ENCODE assay signal across 12 mouse cellular contexts in genomic region chr5:140621517-140621916, GRCm38 (mm10). TPM values are rescaled to one million over a fixed set of nuclear protein-coding genes. Genes with fewer than 3 reads are reported as not detected.
DNase-seq lines count a peak whose midpoint lies in the region; ATAC-seq and TF ChIP-seq lines count a peak whose summit lies in the region.
"Had no signal": no experiment of that assay in that cellular context is flagged by ENCODE, and none has a peak within 500 bp of the region (broad histone marks: within the 10 kb centered on the region; RNA-seq: fewer than 3 reads in every experiment).

No protein-coding gene starts in this region.

- WGBS in embryonic facial prominence, embryonic 13.5 days = 76% methylated on average over 10 of the region's 10 CpGs
- 74% methylated on average over 10 of the region's 10 CpGs for WGBS in limb, embryonic 13.5 days
- 68% methylated on average over 10 of the region's 10 CpGs for WGBS in intestine, embryonic 15.5 days

- peak; percentile 26 for DNase-seq in CD4-positive, CD25-positive, alpha-beta regulatory T cell, adult 2 months (ENCODE audit: low read depth, low spot score)
- DNase-seq in layer of hippocampus, adult 2 months (ENCODE audit: low spot score in 2 of 2) = no peak
- DNase-seq in layer of hippocampus, postnatal 10 days (ENCODE audit: low spot score in 2 of 2) = no peak
- no peak for DNase-seq in right cerebral cortex, adult 2 months (ENCODE audit: low spot score in 2 of 2)
- DNase-seq: gastrocnemius, postnatal 10 days; lung, postnatal 36 days; spleen, adult 18-20 months had no signal

- H3K9ac ChIP-seq in embryonic facial prominence, embryonic 13.5 days = no peak overlapping the region
- no peak overlapping the region; the same call in 1 of the 2 replicates for H3K9ac ChIP-seq in limb, embryonic 13.5 days
- no peak overlapping the region for H3K9ac ChIP-seq in intestine, embryonic 15.5 days

- ATAC-seq in CD4-positive, CD25-positive, alpha-beta regulatory T cell, adult 4 months = no peak
- ATAC-seq in embryonic facial prominence, embryonic 13.5 days (ENCODE audit: insufficient number of reproducible peaks, insufficient read depth, low FRiP score, low TSS enrichment, low read depth) = no peak
- no peak for ATAC-seq in limb, embryonic 13.5 days (ENCODE audit: low FRiP score, low read depth)
- ATAC-seq in intestine, embryonic 15.5 days = no peak

- peaks cover 53% of the 10 kb centered on the region for H3K36me3 ChIP-seq in embryonic facial prominence, embryonic 13.5 days
- H3K36me3 ChIP-seq in limb, embryonic 13.5 days = peaks cover 53% of the 10 kb centered on the region
- peaks cover 32% of the 10 kb centered on the region for H3K36me3 ChIP-seq in intestine, embryonic 15.5 days

- TF ChIP-seq CTCF in layer of hippocampus, adult 2 months (conservative IDR thresholded peaks at IDR 0.05) = peak; percentile 20

- H3K9me3 ChIP-seq in embryonic facial prominence, embryonic 13.5 days = no peaks in the 10 kb centered on the region
- H3K9me3 ChIP-seq in limb, embryonic 13.5 days = no peaks in the 10 kb centered on the region
- H3K9me3 ChIP-seq in intestine, embryonic 15.5 days = no peaks in the 10 kb centered on the region

- H3K4me1 ChIP-seq in embryonic facial prominence, embryonic 13.5 days = peaks cover 27% of the 10 kb centered on the region
- H3K4me1 ChIP-seq in limb, embryonic 13.5 days = peaks cover 16% of the 10 kb centered on the region; the same call in 1 of the 2 replicates
- H3K4me1 ChIP-seq in intestine, embryonic 15.5 days (replicated peaks) = peaks cover 11% of the 10 kb centered on the region

- H3K4me3 ChIP-seq in layer of hippocampus, adult 2 months = no peak overlapping the region
- H3K4me3 ChIP-seq in embryonic facial prominence, embryonic 13.5 days = no peak overlapping the region
- H3K4me3 ChIP-seq in limb, embryonic 13.5 days = no peak overlapping the region
- H3K4me3 ChIP-seq in intestine, embryonic 15.5 days (replicated peaks) = no peak overlapping the region

- no peaks in the 10 kb centered on the region for H3K27me3 ChIP-seq in embryonic facial prominence, embryonic 13.5 days
- no peaks in the 10 kb centered on the region for H3K27me3 ChIP-seq in limb, embryonic 13.5 days
- no peaks in the 10 kb centered on the region for H3K27me3 ChIP-seq in intestine, embryonic 15.5 days (replicated peaks)

- no peak overlapping the region for H3K4me2 ChIP-seq in embryonic facial prominence, embryonic 13.5 days
- H3K4me2 ChIP-seq in limb, embryonic 13.5 days (replicated peaks) = no peak overlapping the region
- no peak overlapping the region for H3K4me2 ChIP-seq in intestine, embryonic 15.5 days (replicated peaks)

- peak overlapping the region; percentile 21 for H3K27ac ChIP-seq in layer of hippocampus, adult 2 months
- H3K27ac ChIP-seq in embryonic facial prominence, embryonic 13.5 days = peak overlapping the region; percentile 62
- peak overlapping the region; percentile 28; the same call in 1 of the 2 replicates for H3K27ac ChIP-seq in limb, embryonic 13.5 days
- no peak overlapping the region for H3K27ac ChIP-seq in intestine, embryonic 15.5 days

RNA-seq across cellular contexts. Expression of gene Lfng, which starts 14.4 kb away (rescaled TPM):
- polyA plus RNA-seq in CD4-positive, CD25-positive, alpha-beta regulatory T cell, adult 4 months (2017; shearing (Covaris generic)) = 10 to 100 TPM; 24.2 to 26.2 TPM
- total RNA-seq in layer of hippocampus, adult 2 months (2021) = 10 to 100 TPM; 23.9 to 24.8 TPM
- total RNA-seq in layer of hippocampus, postnatal 10 days (2021) = 10 to 100 TPM; 29.3 to 38.8 TPM
- 20.6 and 21.8 TPM in 2 replicates for polyA plus RNA-seq in embryonic facial prominence, embryonic 13.5 days (2015; fragmentation: Nextera tagmentation; extraction: Ambion mirVana)
- polyA plus RNA-seq in limb, embryonic 13.5 days (2015; fragmentation: Nextera tagmentation; extraction: Ambion mirVana) = 13.4 and 13.5 TPM in 2 replicates
- 14.8 and 16.0 TPM in 2 replicates for polyA plus RNA-seq in intestine, embryonic 15.5 days (2015; fragmentation: Nextera tagmentation; extraction: Ambion mirVana)

RNA-seq across cellular contexts. Expression of gene Ttyh3, which starts 27.3 kb away (rescaled TPM):
- 1 to 10 TPM; 4.9 to 6.7 TPM for polyA plus RNA-seq in CD4-positive, CD25-positive, alpha-beta regulatory T cell, adult 4 months (2017; shearing (Covaris generic))
- 100 to 1,000 TPM; 187 to 201 TPM for total RNA-seq in layer of hippocampus, adult 2 months (2021)
- 100 to 1,000 TPM; 371 to 388 TPM for total RNA-seq in layer of hippocampus, postnatal 10 days (2021)
- polyA plus RNA-seq in embryonic facial prominence, embryonic 13.5 days (2015; fragmentation: Nextera tagmentation; extraction: Ambion mirVana) = 45.0 and 47.6 TPM in 2 replicates
- polyA plus RNA-seq in limb, embryonic 13.5 days (2015; fragmentation: Nextera tagmentation; extraction: Ambion mirVana) = 39.0 and 42.1 TPM in 2 replicates
- polyA plus RNA-seq in intestine, embryonic 15.5 days (2015; fragmentation: Nextera tagmentation; extraction: Ambion mirVana) = 34.5 and 34.7 TPM in 2 replicates

RNA-seq across cellular contexts. Expression of gene Grifin, which starts 56.6 kb away (rescaled TPM):
- polyA plus RNA-seq in CD4-positive, CD25-positive, alpha-beta regulatory T cell, adult 4 months (2017; shearing (Covaris generic)) = 1 to 10 TPM; 1.5 to 3.8 TPM
- not detected for total RNA-seq in layer of hippocampus, adult 2 months (2021)
- total RNA-seq in layer of hippocampus, postnatal 10 days (2021) = not detected
- not detected in 2 replicates for polyA plus RNA-seq in embryonic facial prominence, embryonic 13.5 days (2015; fragmentation: Nextera tagmentation; extraction: Ambion mirVana)
- not detected in 2 replicates for polyA plus RNA-seq in limb, embryonic 13.5 days (2015; fragmentation: Nextera tagmentation; extraction: Ambion mirVana)
- polyA plus RNA-seq in intestine, embryonic 15.5 days (2015; fragmentation: Nextera tagmentation; extraction: Ambion mirVana) = 0.49 and 0.58 TPM in 2 replicates
- total RNA-seq: gastrocnemius, postnatal 10 days had no signal
- polyA plus RNA-seq: neural tube, embryonic 11.5 days had no signal
